Mouse (Mus musculus): ENCODE results near the gene Mup14. TPM values are rescaled to one million over a fixed set of nuclear protein-coding genes. Genes with fewer than 3 reads are reported as not detected.
"Not testable (repeated sequence)": the region's sequence is repeated elsewhere in the genome, so short reads cannot be mapped to it uniquely, and the experiment has no call there.

Mup14 gene
- not detected in 2 replicates for total RNA-seq (2012; rRNA removed)
- not detected for polyA plus RNA-seq (2012; ENCODE audit: insufficient read depth in 1 of 2, insufficient read length in 2 of 2, low read depth in 1 of 2, low replicate concordance in 2 of 2, missing spikeins in 1 of 2)

- not testable (repeated sequence) for H3K9me3 ChIP-seq (replicated peaks; ENCODE audit: insufficient read depth, low read length); H3K79me2 ChIP-seq (ENCODE audit: control insufficient read depth, insufficient read depth, low read length, poor library complexity); H3K27me3 ChIP-seq (ENCODE audit: control insufficient read depth in 1 of 2, insufficient read depth in 2 of 2, low read length in 2 of 2); H3K4me3 ChIP-seq (ENCODE audit: control insufficient read depth in 1 of 2, insufficient read depth in 1 of 2, low read depth in 2 of 2, low read length in 2 of 2); H3K36me3 ChIP-seq (ENCODE audit: control insufficient read depth in 1 of 2, insufficient read depth in 2 of 2, low read length in 2 of 2); H3K27ac ChIP-seq (ENCODE audit: control insufficient read depth, low read depth, low read length); H3K9ac ChIP-seq (ENCODE audit: control insufficient read depth, low read depth, low read length, poor library complexity, severe bottlenecking); H3K4me1 ChIP-seq (ENCODE audit: control insufficient read depth in 1 of 2, insufficient read depth in 2 of 2, low read length in 2 of 2); DNase-seq (ENCODE audit: low read depth, low spot score)
Measured at GRCm38 (mm10) chr4:61303900-61304299, at the start of gene Mup14. Mup14 (minus strand) TSS chr4:61304000.

- H3K79me2 ChIP-seq (ENCODE audit: control insufficient read depth, insufficient read depth, low read length, poor library complexity); H3K9ac ChIP-seq (ENCODE audit: control insufficient read depth, low read depth, low read length, poor library complexity, severe bottlenecking); H3K27me3 ChIP-seq (ENCODE audit: control insufficient read depth in 1 of 2, insufficient read depth in 2 of 2, low read length in 2 of 2); H3K9me3 ChIP-seq (replicated peaks; ENCODE audit: insufficient read depth, low read length); H3K27ac ChIP-seq (ENCODE audit: control insufficient read depth, low read depth, low read length); H3K4me1 ChIP-seq (ENCODE audit: control insufficient read depth in 1 of 2, insufficient read depth in 2 of 2, low read length in 2 of 2); DNase-seq (ENCODE audit: low read depth, low spot score); H3K36me3 ChIP-seq (ENCODE audit: control insufficient read depth in 1 of 2, insufficient read depth in 2 of 2, low read length in 2 of 2); H3K4me3 ChIP-seq (ENCODE audit: control insufficient read depth in 1 of 2, insufficient read depth in 1 of 2, low read depth in 2 of 2, low read length in 2 of 2): not testable (repeated sequence)
Measured at GRCm38 (mm10) chr4:61338108-61338507, 34.3 kb upstream of the Mup14 start.

Other genes starting within 250 kb of the Mup14 start
- not detected in 2 replicates for gene Mup13, start 75.7 kb downstream of the Mup14 start, total RNA-seq (2012; rRNA removed)
- not detected for gene Mup13, start 75.7 kb downstream of the Mup14 start, polyA plus RNA-seq (2012; ENCODE audit: insufficient read depth in 1 of 2, insufficient read length in 2 of 2, low read depth in 1 of 2, low replicate concordance in 2 of 2, missing spikeins in 1 of 2)
- not detected in 2 replicates for gene Mup15, start 135.7 kb upstream of the Mup14 start, total RNA-seq (2012; rRNA removed)
- gene Mup15, start 135.7 kb upstream of the Mup14 start, polyA plus RNA-seq (2012; ENCODE audit: insufficient read depth in 1 of 2, insufficient read length in 2 of 2, low read depth in 1 of 2, low replicate concordance in 2 of 2, missing spikeins in 1 of 2), result not detected
- not detected in 2 replicates for gene Mup16, start 215.5 kb upstream of the Mup14 start, total RNA-seq (2012; rRNA removed)
- gene Mup16, start 215.5 kb upstream of the Mup14 start, polyA plus RNA-seq (2012; ENCODE audit: insufficient read depth in 1 of 2, insufficient read length in 2 of 2, low read depth in 1 of 2, low replicate concordance in 2 of 2, missing spikeins in 1 of 2), result not detected